Mouse (Mus musculus): ENCODE measurements at regions not wholly inside any gene's neighbourhood (a gene's known extent, or its start where the extent isn't known, plus 50 kb on each side); places are given as distances from the start of the nearest gene placed in this dataset.
A peak's percentile ranks its signal among the peaks of the same experiment; 100 is the strongest.

- Histone ChIP-seq H3K9me3 (ENCODE audit: control insufficient read depth, low read length) (no peaks in the 10 kb centered on the region), H3K4me3 (replicated peaks; ENCODE audit: low read depth, low read length) (no peak overlapping the region), H3K27ac (replicated peaks; ENCODE audit: low read depth, low read length) (no peak overlapping the region), H3K9ac (replicated peaks; ENCODE audit: low read length) (no peak overlapping the region), H3K36me3 (ENCODE audit: control insufficient read depth, insufficient read depth, low read length) (no peaks in the 10 kb centered on the region), H3K4me1 (ENCODE audit: control insufficient read depth, insufficient read depth, low read length) (no peaks in the 10 kb centered on the region), H3K4me2 (ENCODE audit: low read length) (no peak overlapping the region), H3K27me3 (ENCODE audit: control insufficient read depth, insufficient read depth, low read length) (no peaks in the 10 kb centered on the region)
- DNase-seq: no peak
- no peak for ATAC-seq (ENCODE audit: low FRiP score, low TSS enrichment)
- WGBS: 88% methylated on average over 1 of the region's 1 CpGs
Observed at GRCm38 (mm10) chr11:27833736-27834135, 505.9 kb downstream of the Gm6685 start.

GRCm38 (mm10) chr11:27799826-27800620 is 539.6 kb downstream of the Gm6685 start:
- 70% methylated on average over 8 of the region's 8 CpGs for WGBS
- ATAC-seq (ENCODE audit: low FRiP score, low TSS enrichment): no peak
- DNase-seq: no peak

GRCm38 (mm10) chr11:27753913-27754218 is 585.8 kb downstream of the Gm6685 start:
- H3K27ac ChIP-seq (replicated peaks; ENCODE audit: low read depth, low read length): no peak overlapping the region
- ATAC-seq (ENCODE audit: low FRiP score, low TSS enrichment) (peak; percentile 48; the same call in 1 of the 2 replicates), DNase-seq (no peak)
- no peaks in the 10 kb centered on the region for H3K4me1 ChIP-seq (ENCODE audit: control insufficient read depth, insufficient read depth, low read length)
- no peak overlapping the region for H3K4me3 ChIP-seq (replicated peaks; ENCODE audit: low read depth, low read length)
- no peak overlapping the region for H3K9ac ChIP-seq (replicated peaks; ENCODE audit: low read length)
- no peaks in the 10 kb centered on the region for H3K36me3 ChIP-seq (ENCODE audit: control insufficient read depth, insufficient read depth, low read length)
- H3K4me2 ChIP-seq (ENCODE audit: low read length): peak overlapping the region; percentile 18; the same call in 1 of the 2 replicates
- no peaks in the 10 kb centered on the region for H3K27me3 ChIP-seq (ENCODE audit: control insufficient read depth, insufficient read depth, low read length)
- WGBS: 80% methylated on average over 9 of the region's 9 CpGs
- H3K9me3 ChIP-seq (ENCODE audit: control insufficient read depth, low read length): no peaks in the 10 kb centered on the region

More at GRCm38 (mm10) chr11:27799826-27800620, 539.6 kb downstream of the Gm6685 start:
- no peaks in the 10 kb centered on the region for H3K9me3 ChIP-seq (ENCODE audit: control insufficient read depth, low read length)
- H3K9ac ChIP-seq (replicated peaks; ENCODE audit: low read length): no peak overlapping the region
- no peak overlapping the region for H3K27ac ChIP-seq (replicated peaks; ENCODE audit: low read depth, low read length)
- no peaks in the 10 kb centered on the region for H3K27me3 ChIP-seq (ENCODE audit: control insufficient read depth, insufficient read depth, low read length)
- no peaks in the 10 kb centered on the region for H3K36me3 ChIP-seq (ENCODE audit: control insufficient read depth, insufficient read depth, low read length)
- no peak overlapping the region for H3K4me3 ChIP-seq (replicated peaks; ENCODE audit: low read depth, low read length)
- H3K4me1 ChIP-seq (ENCODE audit: control insufficient read depth, insufficient read depth, low read length): no peaks in the 10 kb centered on the region
- no peak overlapping the region for H3K4me2 ChIP-seq (ENCODE audit: low read length)

- 46% methylated on average over 11 of the region's 11 CpGs for WGBS
- peak overlapping the region; percentile 18; the same call in 1 of the 2 replicates for H3K4me2 ChIP-seq (ENCODE audit: low read length)
- no peaks in the 10 kb centered on the region for H3K36me3 ChIP-seq (ENCODE audit: control insufficient read depth, insufficient read depth, low read length)
- H3K27ac ChIP-seq (replicated peaks; ENCODE audit: low read depth, low read length): no peak overlapping the region
- DNase-seq (peak; percentile 74), ATAC-seq (ENCODE audit: low FRiP score, low TSS enrichment) (peak; percentile 70)
- no peak overlapping the region for H3K9ac ChIP-seq (replicated peaks; ENCODE audit: low read length)
- no peaks in the 10 kb centered on the region for H3K4me1 ChIP-seq (ENCODE audit: control insufficient read depth, insufficient read depth, low read length)
- H3K27me3 ChIP-seq (ENCODE audit: control insufficient read depth, insufficient read depth, low read length): no peaks in the 10 kb centered on the region
- H3K9me3 ChIP-seq (ENCODE audit: control insufficient read depth, low read length): no peaks in the 10 kb centered on the region
- H3K4me3 ChIP-seq (replicated peaks; ENCODE audit: low read depth, low read length): no peak overlapping the region
Observed at GRCm38 (mm10) chr11:27753212-27753912, 586.3 kb downstream of the Gm6685 start.

- Histone ChIP-seq H3K27ac (replicated peaks; ENCODE audit: low read depth, low read length) (no peak overlapping the region), H3K4me2 (ENCODE audit: low read length) (no peak overlapping the region), H3K9me3 (ENCODE audit: control insufficient read depth, low read length) (no peaks in the 10 kb centered on the region), H3K4me3 (replicated peaks; ENCODE audit: low read depth, low read length) (no peak overlapping the region), H3K9ac (replicated peaks; ENCODE audit: low read length) (no peak overlapping the region), H3K27me3 (ENCODE audit: control insufficient read depth, insufficient read depth, low read length) (no peaks in the 10 kb centered on the region), H3K4me1 (ENCODE audit: control insufficient read depth, insufficient read depth, low read length) (no peaks in the 10 kb centered on the region), H3K36me3 (ENCODE audit: control insufficient read depth, insufficient read depth, low read length) (no peaks in the 10 kb centered on the region)
- no peak for DNase-seq
- ATAC-seq (ENCODE audit: low FRiP score, low TSS enrichment): no peak
- 94% methylated on average over 2 of the region's 2 CpGs for WGBS
Observed at GRCm38 (mm10) chr11:27726109-27726508, 613.6 kb downstream of the Gm6685 start.

GRCm38 (mm10) chr11:27721346-27721745 is 618.3 kb downstream of the Gm6685 start:
- 65% methylated on average over 7 of the region's 7 CpGs for WGBS

GRCm38 (mm10) chr11:27672436-27672835 is 667.2 kb downstream of the Gm6685 start:
- H3K36me3 ChIP-seq (ENCODE audit: control insufficient read depth, insufficient read depth, low read length): no peaks in the 10 kb centered on the region
- H3K27me3 ChIP-seq (ENCODE audit: control insufficient read depth, insufficient read depth, low read length): no peaks in the 10 kb centered on the region
- no peak overlapping the region for H3K9ac ChIP-seq (replicated peaks; ENCODE audit: low read length)
- 42% methylated on average over 1 of the region's 1 CpGs for WGBS
- DNase-seq: no peak
- no peaks in the 10 kb centered on the region for H3K9me3 ChIP-seq (ENCODE audit: control insufficient read depth, low read length)
- H3K4me1 ChIP-seq (ENCODE audit: control insufficient read depth, insufficient read depth, low read length): no peaks in the 10 kb centered on the region
- H3K27ac ChIP-seq (replicated peaks; ENCODE audit: low read depth, low read length): no peak overlapping the region
- no peak overlapping the region for H3K4me2 ChIP-seq (ENCODE audit: low read length)
- no peak for ATAC-seq (ENCODE audit: low FRiP score, low TSS enrichment)
- no peak overlapping the region for H3K4me3 ChIP-seq (replicated peaks; ENCODE audit: low read depth, low read length)

More at GRCm38 (mm10) chr11:27721346-27721745, 618.3 kb downstream of the Gm6685 start:
- Histone ChIP-seq H3K9me3 (ENCODE audit: control insufficient read depth, low read length) (no peaks in the 10 kb centered on the region), H3K9ac (replicated peaks; ENCODE audit: low read length) (no peak overlapping the region), H3K27me3 (ENCODE audit: control insufficient read depth, insufficient read depth, low read length) (no peaks in the 10 kb centered on the region), H3K27ac (replicated peaks; ENCODE audit: low read depth, low read length) (no peak overlapping the region), H3K4me1 (ENCODE audit: control insufficient read depth, insufficient read depth, low read length) (no peaks in the 10 kb centered on the region), H3K36me3 (ENCODE audit: control insufficient read depth, insufficient read depth, low read length) (no peaks in the 10 kb centered on the region), H3K4me3 (replicated peaks; ENCODE audit: low read depth, low read length) (no peak overlapping the region), H3K4me2 (ENCODE audit: low read length) (no peak overlapping the region)
- DNase-seq (no peak), ATAC-seq (ENCODE audit: low FRiP score, low TSS enrichment) (no peak)
